Mouse (Mus musculus) kidney, adult 2 months (tissue): ENCODE results near the gene E130114P18Rik.

ENCODE experiments used
- CTCF ChIP-seq: fragments of 200-500 bp; conservative IDR thresholded peaks from 2 replicates; pipeline ENCODE4 v1.5.1; 2011; ENCODE audit warnings: low read depth, mild to moderate bottlenecking, control low read depth, low read length, moderate library complexity, mixed read lengths; ENCODE audit not compliant: insufficient read depth, insufficient read length
- POLR2A ChIP-seq: fragments of 200-500 bp; IDR thresholded peaks from one replicate; pipeline ENCODE4 v1.6.1; 2011; ENCODE audit warnings: low read depth, low read length, control low read depth

DNA sequence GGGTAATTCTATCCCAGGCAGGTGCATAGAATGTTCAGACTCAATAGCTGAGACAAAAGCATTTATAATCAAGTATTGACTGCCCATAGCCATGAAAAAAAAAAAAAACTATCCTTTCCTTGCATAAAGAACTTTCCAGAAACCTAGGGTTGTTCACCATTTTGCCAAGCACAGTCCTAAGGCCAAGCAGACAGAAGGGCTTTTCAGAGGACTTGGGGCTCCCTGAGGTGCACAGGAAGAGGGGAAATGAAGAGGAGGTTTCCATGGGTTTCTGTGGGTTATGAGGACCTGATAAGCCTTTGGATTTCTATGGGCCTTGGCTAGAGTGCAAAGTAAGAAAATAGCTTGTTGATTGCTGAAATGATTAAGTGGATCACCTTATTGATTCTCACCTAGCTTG is 107.5 kb downstream of the E130114P18Rik start:
- TF ChIP-seq CTCF (no peak), POLR2A (no peak)
